Mouse (Mus musculus): ENCODE results near the gene Olfr374.
"Not testable (repeated sequence)": the region's sequence is repeated elsewhere in the genome, so short reads cannot be mapped to it uniquely, and the experiment has no call there.

DNA sequence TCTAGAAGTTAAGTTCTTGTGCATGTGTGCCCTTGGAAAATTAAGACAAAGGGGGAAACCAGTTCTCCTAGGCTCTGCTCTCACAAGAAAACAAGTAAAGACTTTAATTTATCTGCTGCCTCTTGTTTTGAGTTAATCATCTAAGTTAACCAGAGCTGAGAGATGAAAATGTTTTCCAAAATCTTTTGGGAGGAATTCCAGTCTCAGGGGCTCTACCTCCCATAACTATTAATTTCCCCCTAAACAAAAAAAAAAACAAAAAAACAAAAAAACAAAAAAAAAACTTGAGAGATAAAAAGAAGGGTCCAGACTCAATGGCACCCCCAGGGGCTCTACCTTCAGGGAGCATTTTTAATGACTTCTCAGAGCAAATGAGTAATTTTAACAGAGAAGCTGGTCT is 24.0 kb upstream of the Olfr374 start, which contains the start of gene Olfr373:
- not testable (repeated sequence) for TF ChIP-seq CTCF (IDR thresholded peaks at IDR 0.05; ENCODE audit: borderline replicate concordance, extremely low read depth, insufficient read depth, insufficient read length); POLR2A (IDR thresholded peaks at IDR 0.05; ENCODE audit: borderline replicate concordance, extremely low read depth, insufficient read depth, insufficient read length, poor library complexity, severe bottlenecking)

Data from brain, embryonic 14.5 days (tissue).